Mouse (Mus musculus) kidney, embryonic 15.5 days (tissue): ENCODE results near the gene Klrb1b. TPM values are rescaled to one million over a fixed set of nuclear protein-coding genes. Genes with fewer than 3 reads are reported as not detected.

ENCODE experiments used
- ATAC-seq: fragments of 200-750 bp; cut with Nextera tagmentation; replicated peaks from 2 replicates; pipeline ENCODE4 v1.8.0; 2017; ENCODE audit warnings: moderate TSS enrichment; ENCODE audit not compliant: low FRiP score
- H3K27ac ChIP-seq: fragments of 300-500 bp; sonication (generic); 2 replicates; pipeline ENCODE4 v1.5.1; 2015; ENCODE audit warnings: mild to moderate bottlenecking, inconsistent platforms
- H3K27me3 ChIP-seq: fragments of 300-500 bp; sonication (generic); 2 replicates; pipeline ENCODE4 v1.6.1; 2015; ENCODE audit warnings: inconsistent platforms
- H3K36me3 ChIP-seq: fragments of 300-500 bp; sonication (generic); 2 replicates; pipeline ENCODE4 v1.6.1; 2015; ENCODE audit warnings: inconsistent platforms
- H3K4me1 ChIP-seq: fragments of 300-500 bp; sonication (generic); 2 replicates; pipeline ENCODE4 v1.6.1; 2015; ENCODE audit warnings: inconsistent platforms
- H3K4me2 ChIP-seq: fragments of 300-500 bp; sonication (generic); 2 replicates; pipeline ENCODE4 v1.6.1; 2015; ENCODE audit warnings: moderate library complexity, mild to moderate bottlenecking, inconsistent platforms
- H3K4me3 ChIP-seq: fragments of 300-500 bp; sonication (generic); replicated peaks from 2 replicates; pipeline ENCODE4 v1.5.1; 2015; ENCODE audit warnings: mild to moderate bottlenecking, inconsistent platforms
- H3K9ac ChIP-seq: fragments of 300-500 bp; sonication (generic); 2 replicates; pipeline ENCODE4 v1.6.1; 2015; ENCODE audit warnings: mild to moderate bottlenecking, inconsistent platforms
- H3K9me3 ChIP-seq: fragments of 300-500 bp; sonication (generic); replicated peaks from 2 replicates; pipeline ENCODE4 v1.6.1; 2016; ENCODE audit warnings: inconsistent platforms
- WGBS: fragments of 180-500 bp; shearing (Covaris S2); methylation state at CpG from one replicate; pipeline ENCODE4 v1.1.7; 2015; ENCODE audit warnings: mixed read lengths; 5-methylcytosine and 5-hydroxymethylcytosine counted together
- polyA plus RNA-seq: library from polyadenylated mRNA; unstranded; fragments of >200 nt; fragmentation: Nextera tagmentation; extraction: Ambion mirVana; gene quantifications from 2 replicates; pipeline ENCODE4 v1.2.1, GENCODE M21; 2015

Gene Klrb1b
- 0.09 TPM in 1 of 2 replicates, not detected in the other for polyA plus RNA-seq

GRCm38 (mm10) chr6:128826132-128826531, at the start of gene Klrb1b, which contains the start of gene Gm44511:
Klrb1b (minus strand) TSS chr6:128826331.
Gm44511 (minus strand) TSS chr6:128826315.
- Histone ChIP-seq H3K36me3 (no peaks in the 10 kb centered on the region), H3K27me3 (no peaks in the 10 kb centered on the region)
- WGBS = 89% methylated on average over 6 of the region's 6 CpGs

GRCm38 (mm10) chr6:128871910-128872610, 45.9 kb upstream of the Klrb1b start:
- H3K4me3 ChIP-seq = no peak overlapping the region
- H3K9ac ChIP-seq = no peak overlapping the region
- no peaks in the 10 kb centered on the region for H3K36me3 ChIP-seq
- no peak overlapping the region for H3K4me2 ChIP-seq
- no peak overlapping the region for H3K27ac ChIP-seq
- no peaks in the 10 kb centered on the region for H3K27me3 ChIP-seq
- H3K4me1 ChIP-seq = no peaks in the 10 kb centered on the region
- ATAC-seq = no peak
- WGBS = 92% methylated on average over 1 of the region's 1 CpGs
- H3K9me3 ChIP-seq = no peaks in the 10 kb centered on the region

More at GRCm38 (mm10) chr6:128826132-128826531, at the start of gene Klrb1b, which contains the start of gene Gm44511:
- no peak for ATAC-seq
- Histone ChIP-seq H3K4me2 (no peak within 1 kb of the TSS), H3K9me3 (no peaks in the 10 kb centered on the region), H3K9ac (no peak within 1 kb of the TSS), H3K27ac (no peak within 1 kb of the TSS), H3K4me3 (no peak within 1 kb of the TSS), H3K4me1 (no peaks in the 10 kb centered on the region)

GRCm38 (mm10) chr6:128868861-128869260, 42.7 kb upstream of the Klrb1b start:
- no peaks in the 10 kb centered on the region for H3K9me3 ChIP-seq

GRCm38 (mm10) chr6:128857976-128858375, 31.8 kb upstream of the Klrb1b start:
- WGBS = 89% methylated on average over 2 of the region's 2 CpGs
- Histone ChIP-seq H3K4me1 (0 out of 2 replicates have a peak, but pooled peaks cover 4% of the 10 kb centered on the region), H3K36me3 (no peaks in the 10 kb centered on the region), H3K4me2 (no peak overlapping the region), H3K9ac (no peak overlapping the region), H3K27ac (no peak overlapping the region), H3K9me3 (no peaks in the 10 kb centered on the region), H3K27me3 (no peaks in the 10 kb centered on the region), H3K4me3 (no peak overlapping the region)
- ATAC-seq = no peak

More at GRCm38 (mm10) chr6:128868861-128869260, 42.7 kb upstream of the Klrb1b start:
- Histone ChIP-seq H3K27me3 (no peaks in the 10 kb centered on the region), H3K9ac (no peak overlapping the region), H3K36me3 (no peaks in the 10 kb centered on the region), H3K4me3 (no peak overlapping the region), H3K4me1 (no peaks in the 10 kb centered on the region), H3K27ac (no peak overlapping the region), H3K4me2 (no peak overlapping the region)
- no peak for ATAC-seq
- WGBS = 13% methylated on average over 3 of the region's 3 CpGs

- H3K4me1 ChIP-seq = 0 out of 2 replicates have a peak, but pooled peaks cover 4% of the 10 kb centered on the region
- H3K9ac ChIP-seq = no peak overlapping the region
- ATAC-seq = peak; percentile 80
- no peaks in the 10 kb centered on the region for H3K27me3 ChIP-seq
- 51% methylated on average over 5 of the region's 5 CpGs for WGBS
- H3K4me3 ChIP-seq = no peak overlapping the region
- no peak overlapping the region for H3K27ac ChIP-seq
- no peak overlapping the region for H3K4me2 ChIP-seq
- no peaks in the 10 kb centered on the region for H3K36me3 ChIP-seq
- H3K9me3 ChIP-seq = no peaks in the 10 kb centered on the region
Measured at GRCm38 (mm10) chr6:128856250-128856649, 30.1 kb upstream of the Klrb1b start.

GRCm38 (mm10) chr6:128855477-128855876, 29.3 kb upstream of the Klrb1b start:
- Histone ChIP-seq H3K4me2 (no peak overlapping the region), H3K9ac (no peak overlapping the region), H3K9me3 (no peaks in the 10 kb centered on the region), H3K27me3 (no peaks in the 10 kb centered on the region), H3K27ac (no peak overlapping the region), H3K36me3 (no peaks in the 10 kb centered on the region), H3K4me1 (0 out of 2 replicates have a peak, but pooled peaks cover 4% of the 10 kb centered on the region), H3K4me3 (no peak overlapping the region)
- 42% methylated on average over 1 of the region's 1 CpGs for WGBS
- no peak for ATAC-seq

GRCm38 (mm10) chr6:128854895-128855294, 28.8 kb upstream of the Klrb1b start:
- Histone ChIP-seq H3K4me3 (no peak overlapping the region), H3K27me3 (no peaks in the 10 kb centered on the region), H3K36me3 (no peaks in the 10 kb centered on the region), H3K4me1 (0 out of 2 replicates have a peak, but pooled peaks cover 4% of the 10 kb centered on the region), H3K4me2 (no peak overlapping the region), H3K9ac (no peak overlapping the region), H3K27ac (no peak overlapping the region), H3K9me3 (no peaks in the 10 kb centered on the region)
- 97% methylated on average over 3 of the region's 3 CpGs for WGBS
- no peak for ATAC-seq

- WGBS = 49% methylated on average over 12 of the region's 12 CpGs
- Histone ChIP-seq H3K36me3 (no peaks in the 10 kb centered on the region), H3K9ac (no peak overlapping the region), H3K4me3 (no peak overlapping the region), H3K4me2 (no peak overlapping the region), H3K4me1 (0 out of 2 replicates have a peak, but pooled peaks cover 4% of the 10 kb centered on the region), H3K27ac (no peak overlapping the region), H3K27me3 (no peaks in the 10 kb centered on the region), H3K9me3 (no peaks in the 10 kb centered on the region)
- peak; percentile 63 for ATAC-seq
Measured at GRCm38 (mm10) chr6:128854024-128854820, 28.1 kb upstream of the Klrb1b start.

GRCm38 (mm10) chr6:128852766-128853165, 26.6 kb upstream of the Klrb1b start:
- no peak for ATAC-seq
- H3K4me1 ChIP-seq = 0 out of 2 replicates have a peak, but pooled peaks cover 4% of the 10 kb centered on the region
- H3K36me3 ChIP-seq = no peaks in the 10 kb centered on the region
- no peaks in the 10 kb centered on the region for H3K9me3 ChIP-seq
- no peak overlapping the region for H3K27ac ChIP-seq
- WGBS = 78% methylated on average over 3 of the region's 3 CpGs
- no peak overlapping the region for H3K4me2 ChIP-seq
- H3K27me3 ChIP-seq = no peaks in the 10 kb centered on the region
- no peak overlapping the region for H3K4me3 ChIP-seq
- no peak overlapping the region for H3K9ac ChIP-seq

- 0 out of 2 replicates have a peak, but pooled peaks cover 1% of the 10 kb centered on the region for H3K4me1 ChIP-seq
- WGBS = 90% methylated on average over 2 of the region's 2 CpGs
- H3K27ac ChIP-seq = no peak overlapping the region
- no peaks in the 10 kb centered on the region for H3K9me3 ChIP-seq
- no peaks in the 10 kb centered on the region for H3K36me3 ChIP-seq
- ATAC-seq = no peak
- no peak overlapping the region for H3K4me3 ChIP-seq
- no peak overlapping the region for H3K4me2 ChIP-seq
- H3K27me3 ChIP-seq = no peaks in the 10 kb centered on the region
- H3K9ac ChIP-seq = no peak overlapping the region
Measured at GRCm38 (mm10) chr6:128851151-128851550, 25.0 kb upstream of the Klrb1b start.

- H3K27ac ChIP-seq = no peak overlapping the region
- no peaks in the 10 kb centered on the region for H3K36me3 ChIP-seq
- no peaks in the 10 kb centered on the region for H3K27me3 ChIP-seq
- H3K9me3 ChIP-seq = no peaks in the 10 kb centered on the region
- H3K9ac ChIP-seq = no peak overlapping the region
- WGBS = 62% methylated on average over 2 of the region's 2 CpGs
- no peak overlapping the region for H3K4me3 ChIP-seq
- H3K4me2 ChIP-seq = no peak overlapping the region
- no peak for ATAC-seq
- 0 out of 2 replicates have a peak, but pooled peaks cover under 1% of the 10 kb centered on the region for H3K4me1 ChIP-seq
Measured at GRCm38 (mm10) chr6:128850671-128851070, 24.5 kb upstream of the Klrb1b start.

- no peaks in the 10 kb centered on the region for H3K9me3 ChIP-seq
- no peak overlapping the region for H3K27ac ChIP-seq
- H3K4me3 ChIP-seq = no peak overlapping the region
- H3K27me3 ChIP-seq = no peaks in the 10 kb centered on the region
- ATAC-seq = no peak
- H3K4me1 ChIP-seq = 0 out of 2 replicates have a peak, but pooled peaks cover 4% of the 10 kb centered on the region
- H3K9ac ChIP-seq = no peak overlapping the region
- no peak overlapping the region for H3K4me2 ChIP-seq
- 52% methylated on average over 2 of the region's 2 CpGs for WGBS
- no peaks in the 10 kb centered on the region for H3K36me3 ChIP-seq
Measured at GRCm38 (mm10) chr6:128849902-128850301, 23.8 kb upstream of the Klrb1b start.
